Mouse (Mus musculus): ENCODE results near the gene Fbxl17.

DNA sequence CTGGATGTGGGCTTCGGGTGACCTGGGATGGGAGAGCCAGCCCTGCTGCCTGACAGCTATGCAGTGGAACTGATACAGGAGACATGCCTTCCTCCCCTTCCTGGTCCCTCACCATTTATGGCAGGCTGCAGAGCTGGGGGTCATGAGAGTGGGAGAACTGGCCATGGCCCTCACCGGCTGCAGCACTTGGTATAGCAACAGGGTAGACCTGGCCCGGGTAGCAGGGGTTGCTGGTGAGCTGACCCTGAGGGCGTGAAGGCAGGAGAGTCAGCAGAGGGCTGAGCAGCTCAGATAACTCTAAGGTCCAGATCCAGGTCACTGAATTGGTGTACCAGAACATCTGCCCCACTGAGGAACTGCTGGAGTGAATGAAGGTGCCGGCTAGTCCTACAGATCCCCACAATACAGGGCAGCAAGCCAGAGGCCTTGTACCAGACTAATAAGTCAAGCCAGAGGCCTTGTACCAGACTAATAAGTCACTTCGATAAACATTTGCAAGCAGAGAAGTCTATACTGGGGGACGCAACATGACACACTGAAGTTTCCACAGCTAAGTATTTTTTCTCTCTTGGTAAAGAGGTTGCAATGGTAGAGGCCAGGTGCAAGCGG, 296.1 kb downstream of the Fbxl17 start:
- no peak for TF ChIP-seq REST (IDR thresholded peaks at IDR 0.05; ENCODE audit: insufficient read depth, insufficient read length)
- no peak for TF ChIP-seq CEBPB (IDR thresholded peaks at IDR 0.05; ENCODE audit: insufficient read depth, poor library complexity, severe bottlenecking)
- TF ChIP-seq MYOG (IDR thresholded peaks at IDR 0.05; ENCODE audit: control insufficient read depth in 1 of 3, insufficient read depth in 1 of 3, insufficient read length in 2 of 3, low read depth in 2 of 3) = no peak
- no peak for TF ChIP-seq POLR2A (IDR thresholded peaks at IDR 0.05; ENCODE audit: insufficient read length, low read depth)
- no peak for TF ChIP-seq SRF (IDR thresholded peaks at IDR 0.05; ENCODE audit: control insufficient read depth, insufficient read length, low read depth)
- TF ChIP-seq POLR2AphosphoS2 (IDR thresholded peaks at IDR 0.05; ENCODE audit: insufficient read length, low read depth) = no peak
- no peak for TF ChIP-seq TCF3 (IDR thresholded peaks at IDR 0.05; ENCODE audit: insufficient read length, low read depth)
- TF ChIP-seq USF1 (IDR thresholded peaks at IDR 0.05; ENCODE audit: low read depth) = no peak
- TF ChIP-seq MYOD1 (IDR thresholded peaks at IDR 0.05; ENCODE audit: control insufficient read depth in 1 of 3, insufficient read length in 2 of 3, low read depth in 2 of 3) = no peak
- TF ChIP-seq MAX (IDR thresholded peaks at IDR 0.05; ENCODE audit: low read depth) = no peak
- no peak for TF ChIP-seq E2F4 (IDR thresholded peaks at IDR 0.05; ENCODE audit: insufficient read depth)

Measured in myocyte (in vitro differentiated cells).